Mouse (Mus musculus) thymus, postnatal 25 days (tissue): ENCODE measurements around the gene Cypt12.

Experiments
- DNase-seq: peaks from one replicate; pipeline ENCODE4 v3.0.0; 2022

The Cypt12 gene

GRCm38 (mm10) chr3:17948299-17948698 lies at the start of gene Cypt12:
Gene Cypt12, plus strand, starts transcription at chr3:17948410.
- no peak for DNase-seq

- no peak for DNase-seq
These were observed 34.4 kb upstream of the Cypt12 start for GRCm38 (mm10) chr3:17913796-17914195.

- DNase-seq = no peak
These were observed 8.0 kb upstream of the Cypt12 start for GRCm38 (mm10) chr3:17940206-17940605.
